8 mouse cellular contexts compared by ENCODE assay signal in genomic region chr5:66523681-66524503, GRCm38 (mm10).
DNase-seq lines count a peak whose midpoint lies in the region; ATAC-seq and TF ChIP-seq lines count a peak whose summit lies in the region.

No protein-coding gene starts in this region.

- no peak overlapping the region for H3K4me2 ChIP-seq in liver, embryonic 11.5 days
- peak overlapping the region; percentile 10; the same call in 1 of the 2 replicates for H3K4me2 ChIP-seq in embryonic facial prominence, embryonic 14.5 days (ENCODE audit: low read depth, low read length)
- no peak overlapping the region for H3K4me2 ChIP-seq in forebrain, postnatal 0 days (ENCODE audit: low read depth)

- H3K27me3 ChIP-seq in liver, embryonic 11.5 days (replicated peaks; ENCODE audit: control insufficient read depth, insufficient read depth, low read length): peaks cover 16% of the 10 kb centered on the region
- no peaks in the 10 kb centered on the region for H3K27me3 ChIP-seq in embryonic facial prominence, embryonic 14.5 days (replicated peaks; ENCODE audit: control insufficient read depth, insufficient read depth, low read length)
- H3K27me3 ChIP-seq in forebrain, postnatal 0 days (ENCODE audit: insufficient read depth, low read length): no peaks in the 10 kb centered on the region

- no peaks in the 10 kb centered on the region for H3K79me2 ChIP-seq in macrophage (ENCODE audit: inconsistent target)

- H3K9ac ChIP-seq in liver, embryonic 11.5 days (ENCODE audit: low read depth, low read length): no peak overlapping the region
- H3K9ac ChIP-seq in embryonic facial prominence, embryonic 14.5 days (ENCODE audit: low read depth, low read length): no peak overlapping the region
- H3K9ac ChIP-seq in forebrain, postnatal 0 days: no peak overlapping the region

- no peaks in the 10 kb centered on the region for H3K9me3 ChIP-seq in liver, embryonic 11.5 days (ENCODE audit: control insufficient read depth, low read length)
- no peaks in the 10 kb centered on the region for H3K9me3 ChIP-seq in embryonic facial prominence, embryonic 14.5 days (ENCODE audit: control insufficient read depth, low read length)
- H3K9me3 ChIP-seq in forebrain, postnatal 0 days (ENCODE audit: low read length): no peaks in the 10 kb centered on the region

- H3K36me3 ChIP-seq in liver, embryonic 11.5 days (ENCODE audit: control insufficient read depth, insufficient read depth, low read length): no peaks in the 10 kb centered on the region
- H3K36me3 ChIP-seq in embryonic facial prominence, embryonic 14.5 days (ENCODE audit: control insufficient read depth, insufficient read depth, low read length): no peaks in the 10 kb centered on the region
- H3K36me3 ChIP-seq in macrophage (ENCODE audit: inconsistent target): no peaks in the 10 kb centered on the region
- no peaks in the 10 kb centered on the region for H3K36me3 ChIP-seq in forebrain, postnatal 0 days (ENCODE audit: insufficient read depth)

- no peak for ATAC-seq in liver, embryonic 11.5 days (replicated peaks; ENCODE audit: low FRiP score)
- ATAC-seq in embryonic facial prominence, embryonic 14.5 days (ENCODE audit: low read depth): peak; percentile 56; the same call in 1 of the 2 replicates
- no peak for ATAC-seq in forebrain, postnatal 0 days

- no peak overlapping the region for H3K4me3 ChIP-seq in liver, embryonic 11.5 days (ENCODE audit: low read depth, low read length)
- no peak overlapping the region for H3K4me3 ChIP-seq in embryonic facial prominence, embryonic 14.5 days (ENCODE audit: low read depth, low read length)
- peak overlapping the region; percentile 14 for H3K4me3 ChIP-seq in macrophage (ENCODE audit: inconsistent target)
- H3K4me3 ChIP-seq in forebrain, postnatal 0 days (ENCODE audit: low read depth, low read length): no peak overlapping the region

- H3K27ac ChIP-seq in liver, embryonic 11.5 days (ENCODE audit: low read depth, low read length): no peak overlapping the region
- H3K27ac ChIP-seq in embryonic facial prominence, embryonic 14.5 days (replicated peaks; ENCODE audit: low read depth, low read length): peak overlapping the region; percentile 53
- peak overlapping the region; percentile 67 for H3K27ac ChIP-seq in macrophage
- no peak overlapping the region for H3K27ac ChIP-seq in forebrain, postnatal 0 days (ENCODE audit: low read depth, low read length)

- TF ChIP-seq CTCF in forebrain, postnatal 0 days (IDR thresholded peaks at IDR 0.05; ENCODE audit: low read depth): no peak

- WGBS in liver, embryonic 11.5 days: 40% methylated on average over 16 of the region's 16 CpGs
- 41% methylated on average over 16 of the region's 16 CpGs for WGBS in embryonic facial prominence, embryonic 14.5 days
- WGBS in macrophage (ENCODE audit: missing documents): 2% methylated on average over 16 of the region's 16 CpGs
- WGBS in forebrain, postnatal 0 days: 66% methylated on average over 16 of the region's 16 CpGs

- peaks cover 2% of the 10 kb centered on the region; the same call in 1 of the 2 replicates for H3K4me1 ChIP-seq in liver, embryonic 11.5 days (replicated peaks; ENCODE audit: control insufficient read depth, insufficient read depth, low read length)
- peaks cover 53% of the 10 kb centered on the region for H3K4me1 ChIP-seq in embryonic facial prominence, embryonic 14.5 days (ENCODE audit: control insufficient read depth, insufficient read depth, low read length)
- no peaks in the 10 kb centered on the region for H3K4me1 ChIP-seq in forebrain, postnatal 0 days (ENCODE audit: insufficient read depth)

- DNase-seq in liver (peak; percentile 15), R1 (ENCODE audit: low read depth, low spot score) (peak; percentile 43)
- no peak for DNase-seq in liver, embryonic 11.5 days (ENCODE audit: low spot score)
- DNase-seq in embryonic facial prominence, embryonic 14.5 days (ENCODE audit: low spot score): peak; percentile 88
- DNase-seq in forebrain, postnatal 0 days: no peak
- no peak for DNase-seq in cerebellum, adult 9-10 months
- no peak for DNase-seq in urinary bladder, postnatal 14 days (ENCODE audit: low spot score)

Comparison
In these comparisons a context has a peak if more than half of its experiments do, and no peak if none do; other contexts are left out.
1. DNase-seq: peak in liver (single experiment), R1 (single experiment) and embryonic facial prominence, embryonic 14.5 days (single experiment); none in liver, embryonic 11.5 days (single experiment), forebrain, postnatal 0 days (single experiment), cerebellum, adult 9-10 months (single experiment) and urinary bladder, postnatal 14 days (single experiment).
2. H3K27ac ChIP-seq: peak in embryonic facial prominence, embryonic 14.5 days (single experiment) and macrophage (single experiment); none in liver, embryonic 11.5 days (single experiment) and forebrain, postnatal 0 days (single experiment).